Mouse (Mus musculus) kidney, embryonic 14.5 days (tissue): ENCODE measurements around the gene Slc7a11. TPM values are rescaled to one million over a fixed set of nuclear protein-coding genes. Genes with fewer than 3 reads are reported as not detected.

Source experiments
- ATAC-seq: fragments of 200-750 bp; cut with Nextera tagmentation; 2 replicates; pipeline ENCODE4 v1.8.0; 2017; ENCODE audit warnings: moderate number of reproducible peaks, mild to moderate bottlenecking, moderate TSS enrichment, moderate library complexity; ENCODE audit not compliant: low FRiP score, low TSS enrichment
- H3K27ac ChIP-seq: fragments of 300-500 bp; sonication (generic); 2 replicates; pipeline ENCODE4 v1.5.1; 2014; ENCODE audit warnings: low read depth, mild to moderate bottlenecking, low read length, moderate library complexity, mixed read lengths
- H3K27me3 ChIP-seq: fragments of 300-500 bp; sonication (generic); 2 replicates; pipeline ENCODE4 v1.6.1; 2014; ENCODE audit warnings: mild to moderate bottlenecking, low read length; ENCODE audit not compliant: control insufficient read depth, insufficient read depth
- H3K36me3 ChIP-seq: fragments of 300-500 bp; sonication (generic); 2 replicates; pipeline ENCODE4 v1.6.1; 2014; ENCODE audit warnings: low read length, mixed read lengths; ENCODE audit not compliant: control insufficient read depth, insufficient read depth
- H3K4me1 ChIP-seq: fragments of 300-500 bp; sonication (generic); 2 replicates; pipeline ENCODE4 v1.6.1; 2014; ENCODE audit warnings: low read length, mixed read lengths; ENCODE audit not compliant: control insufficient read depth, insufficient read depth
- H3K4me2 ChIP-seq: fragments of 300-500 bp; sonication (generic); replicated peaks from 2 replicates; pipeline ENCODE4 v1.6.1; 2014; ENCODE audit warnings: low read depth, mild to moderate bottlenecking, low read length
- H3K4me3 ChIP-seq: fragments of 300-500 bp; sonication (generic); 2 replicates; pipeline ENCODE4 v1.5.1; 2014; ENCODE audit warnings: mild to moderate bottlenecking, low read length
- H3K9ac ChIP-seq: fragments of 300-500 bp; sonication (generic); 2 replicates; pipeline ENCODE4 v1.6.1; 2014; ENCODE audit warnings: low read depth, mild to moderate bottlenecking, low read length, moderate library complexity
- H3K9me3 ChIP-seq: fragments of 300-500 bp; sonication (generic); 2 replicates; pipeline ENCODE4 v1.6.1; 2016; ENCODE audit warnings: low read length; ENCODE audit not compliant: control insufficient read depth
- WGBS: fragments of 180-500 bp; shearing (Covaris S2); extraction: QIAGEN DNeasy Blood & Tissue Kit; methylation state at CpG from one replicate; pipeline ENCODE4 v1.1.7; 2014; 5-methylcytosine and 5-hydroxymethylcytosine counted together
- polyA plus RNA-seq: library from polyadenylated mRNA; unstranded; fragments of >200 nt; fragmentation: Nextera tagmentation; extraction: Ambion mirVana; gene quantifications from 2 replicates; pipeline ENCODE4 v1.2.1, GENCODE M21; 2014

The Slc7a11 gene
- polyA plus RNA-seq, 1 experiment from 2014 or later, result 0.58 TPM

DNA sequence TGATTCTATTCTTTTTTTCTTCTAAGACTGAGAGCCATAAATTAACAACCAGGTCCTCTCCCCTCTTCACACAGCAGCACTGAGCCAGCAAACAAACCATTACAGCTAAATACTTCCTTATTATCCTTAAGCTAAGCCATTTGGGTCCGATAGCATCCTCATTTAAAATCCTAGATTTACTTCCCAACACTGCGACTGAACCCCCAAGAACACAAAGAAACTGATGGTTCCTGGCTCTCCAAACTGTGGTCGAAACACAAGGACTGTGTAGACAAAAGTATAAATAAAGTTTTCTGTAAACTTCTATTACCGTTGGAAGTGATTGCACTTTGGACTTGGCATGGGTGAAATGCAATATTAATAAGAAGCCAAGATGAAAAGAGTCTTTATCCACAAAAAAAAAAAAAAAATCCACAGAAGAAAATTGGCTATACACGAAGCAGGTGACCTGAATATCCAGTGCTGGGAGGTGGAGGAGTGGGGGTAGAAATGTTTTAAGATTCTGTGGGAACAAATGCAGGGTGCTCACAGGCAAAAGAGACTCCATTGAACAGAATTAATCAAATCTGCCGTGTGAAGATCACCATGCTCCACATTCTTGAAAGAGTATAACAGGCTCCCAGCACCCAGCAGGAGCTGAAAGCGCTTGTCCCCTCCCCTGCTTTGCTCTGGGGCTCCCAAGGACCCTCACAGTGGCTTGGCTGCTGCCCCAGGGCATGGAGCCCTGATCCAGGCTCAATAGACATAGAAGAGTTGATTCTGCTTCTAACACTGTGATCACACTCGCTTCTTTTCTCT, 21.7 kb downstream of the Slc7a11 start:
- 72% methylated on average over 8 of the region's 8 CpGs for WGBS
- Histone ChIP-seq H3K36me3 (no peaks in the 10 kb centered on the region), H3K27ac (no peak overlapping the region), H3K4me2 (no peak overlapping the region), H3K9me3 (no peaks in the 10 kb centered on the region), H3K4me1 (no peaks in the 10 kb centered on the region), H3K9ac (no peak overlapping the region), H3K27me3 (no peaks in the 10 kb centered on the region), H3K4me3 (no peak overlapping the region)
- ATAC-seq, result no peak

DNA sequence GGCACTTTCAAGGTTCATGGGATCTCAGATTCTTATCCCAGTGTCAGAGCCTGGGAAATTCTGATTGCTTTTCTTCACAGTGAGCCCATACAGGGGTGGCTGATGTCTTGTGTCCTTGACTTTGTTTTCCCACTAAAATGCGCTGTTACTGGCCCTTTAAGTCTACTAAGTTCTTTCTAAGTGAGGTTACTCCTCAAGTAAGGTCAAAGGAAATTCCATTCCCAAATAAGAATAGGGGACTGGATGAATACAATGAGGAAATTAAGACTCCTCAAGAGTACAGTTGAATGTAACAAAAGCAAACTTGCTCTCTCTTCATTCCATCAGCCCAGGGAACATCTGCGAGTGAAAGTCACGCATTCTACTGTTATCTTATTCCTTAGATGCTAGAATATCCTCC, 24.3 kb downstream of the Slc7a11 start:
- Histone ChIP-seq H3K4me1 (no peaks in the 10 kb centered on the region), H3K27me3 (no peaks in the 10 kb centered on the region), H3K27ac (no peak overlapping the region), H3K9ac (no peak overlapping the region), H3K4me3 (no peak overlapping the region), H3K36me3 (no peaks in the 10 kb centered on the region), H3K4me2 (no peak overlapping the region), H3K9me3 (no peaks in the 10 kb centered on the region)
- 93% methylated on average over 3 of the region's 3 CpGs for WGBS
- ATAC-seq, result no peak

DNA sequence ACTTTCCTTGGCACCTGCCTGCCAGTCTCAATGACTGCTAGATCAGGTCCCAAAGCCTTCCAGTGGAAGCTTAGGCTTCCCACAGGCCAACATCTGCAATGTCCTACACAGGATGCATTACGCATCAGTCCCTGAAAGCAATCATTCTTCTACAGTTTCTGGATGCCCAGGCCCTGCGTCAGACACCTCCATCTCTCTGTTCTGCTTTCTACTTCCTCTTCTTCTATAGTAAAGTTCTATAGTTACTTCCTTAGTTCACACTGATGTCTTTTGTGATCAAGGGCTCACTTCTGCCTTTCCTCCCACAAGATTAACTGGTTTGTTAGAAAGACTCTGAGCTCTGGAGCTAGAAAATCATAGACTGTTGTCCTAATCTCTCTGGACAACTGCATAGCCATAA, 36.6 kb downstream of the Slc7a11 start:
- Histone ChIP-seq H3K4me1 (no peaks in the 10 kb centered on the region), H3K9me3 (no peaks in the 10 kb centered on the region), H3K4me2 (no peak overlapping the region), H3K27ac (no peak overlapping the region), H3K9ac (no peak overlapping the region), H3K36me3 (no peaks in the 10 kb centered on the region), H3K27me3 (no peaks in the 10 kb centered on the region), H3K4me3 (no peak overlapping the region)
- WGBS, result 87% methylated on average over 2 of the region's 2 CpGs
- no peak for ATAC-seq

DNA sequence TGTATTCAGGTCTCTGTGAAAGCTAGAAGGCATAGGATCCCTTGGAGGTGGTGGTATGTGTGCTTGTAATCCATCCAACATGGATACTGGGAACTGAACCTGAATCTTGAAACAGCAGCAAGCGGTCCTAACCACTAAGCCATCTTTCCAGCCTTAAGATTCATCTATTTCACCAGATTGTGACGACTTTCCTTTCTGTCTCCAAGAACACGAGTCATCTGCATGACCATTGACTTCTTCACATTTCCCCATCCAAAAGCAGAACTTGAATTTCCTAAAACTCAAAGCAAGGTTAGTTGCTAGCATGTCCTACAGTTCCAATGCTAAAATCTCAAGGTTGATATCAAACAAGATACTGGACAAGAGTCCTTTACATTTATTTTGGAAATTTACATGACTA, 37.5 kb downstream of the Slc7a11 start:
- Histone ChIP-seq H3K27ac (no peak overlapping the region), H3K4me3 (no peak overlapping the region), H3K9ac (no peak overlapping the region), H3K4me2 (no peak overlapping the region), H3K9me3 (no peaks in the 10 kb centered on the region), H3K27me3 (no peaks in the 10 kb centered on the region), H3K36me3 (no peaks in the 10 kb centered on the region), H3K4me1 (no peaks in the 10 kb centered on the region)
- no peak for ATAC-seq
- WGBS, result 90% methylated on average over 3 of the region's 3 CpGs

DNA sequence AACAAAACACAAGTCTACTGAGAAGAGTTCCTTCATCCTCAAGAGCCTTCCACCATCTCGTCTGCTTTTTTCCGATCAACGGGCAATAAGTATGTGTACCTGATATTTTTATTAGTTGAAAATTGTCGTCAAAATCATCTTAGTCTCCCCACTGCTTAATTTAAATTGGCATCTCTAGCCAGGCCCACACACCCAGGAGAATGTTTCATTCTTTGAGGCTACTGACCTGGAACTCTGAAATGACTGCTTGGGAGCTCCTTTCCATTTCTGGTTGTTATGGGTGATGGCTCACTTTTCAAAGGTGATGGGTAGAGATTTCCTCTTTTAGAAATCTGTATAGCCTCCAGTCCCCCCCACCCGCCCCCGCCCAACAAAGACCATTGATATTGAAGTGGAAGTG, 54.6 kb downstream of the Slc7a11 start:
- H3K4me3 ChIP-seq, result no peak overlapping the region
- 75% methylated on average over 6 of the region's 6 CpGs for WGBS
- H3K4me2 ChIP-seq, result no peak overlapping the region
- no peaks in the 10 kb centered on the region for H3K36me3 ChIP-seq
- H3K9me3 ChIP-seq, result peaks cover 7% of the 10 kb centered on the region; the same call in 1 of the 2 replicates
- no peaks in the 10 kb centered on the region for H3K27me3 ChIP-seq
- H3K4me1 ChIP-seq, result 0 out of 2 replicates have a peak, but pooled peaks cover 4% of the 10 kb centered on the region
- H3K9ac ChIP-seq, result no peak overlapping the region
- no peak for ATAC-seq
- H3K27ac ChIP-seq, result no peak overlapping the region

DNA sequence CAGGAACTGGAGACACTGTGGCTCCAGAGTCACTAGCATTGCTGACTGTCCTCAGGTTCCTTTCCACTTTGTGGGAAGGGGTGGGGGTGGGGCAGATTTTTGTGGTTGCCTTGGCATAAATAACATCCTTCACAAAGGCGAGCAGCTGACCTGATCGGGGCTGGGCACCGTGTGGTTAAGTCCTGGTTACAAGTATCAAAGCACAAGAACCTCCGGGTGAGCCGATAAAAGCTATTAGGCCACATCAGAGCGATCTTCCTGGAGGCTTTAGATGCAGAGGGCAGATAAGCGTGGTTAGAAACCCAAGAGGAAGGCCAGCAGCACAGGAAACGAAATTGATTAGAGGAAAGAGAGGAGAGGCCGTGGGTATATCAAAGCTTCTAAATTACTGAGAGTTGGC, 55.1 kb downstream of the Slc7a11 start:
- 0 out of 2 replicates have a peak, but pooled peaks cover 4% of the 10 kb centered on the region for H3K4me1 ChIP-seq
- H3K9me3 ChIP-seq, result peaks cover 7% of the 10 kb centered on the region; the same call in 1 of the 2 replicates
- 46% methylated on average over 9 of the region's 9 CpGs for WGBS
- H3K9ac ChIP-seq, result no peak overlapping the region
- no peak for ATAC-seq
- no peak overlapping the region for H3K4me2 ChIP-seq
- H3K36me3 ChIP-seq, result no peaks in the 10 kb centered on the region
- no peak overlapping the region for H3K4me3 ChIP-seq
- no peaks in the 10 kb centered on the region for H3K27me3 ChIP-seq
- no peak overlapping the region for H3K27ac ChIP-seq

DNA sequence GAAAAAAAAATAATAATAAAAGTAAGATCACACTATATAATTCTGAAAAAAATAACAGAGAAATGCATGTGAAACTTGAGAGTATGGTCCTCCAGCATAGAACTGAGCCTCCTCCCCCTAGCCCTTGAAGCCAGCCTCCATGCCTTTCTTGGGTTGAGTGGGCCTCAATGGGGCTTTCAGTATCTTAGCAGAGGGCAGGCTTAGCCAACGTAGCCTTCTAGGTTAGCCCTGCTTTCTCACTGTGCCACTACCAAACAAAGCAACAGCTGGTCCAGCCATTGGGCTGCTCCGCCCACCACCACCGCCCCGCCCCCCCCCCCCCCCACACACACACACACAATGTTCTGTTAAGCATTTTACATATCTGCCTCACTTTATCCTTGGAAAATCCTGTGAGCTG, 56.1 kb downstream of the Slc7a11 start:
- no peaks in the 10 kb centered on the region for H3K27me3 ChIP-seq
- no peak overlapping the region for H3K4me3 ChIP-seq
- H3K9me3 ChIP-seq, result peaks cover 7% of the 10 kb centered on the region; the same call in 1 of the 2 replicates
- WGBS, result 55% methylated on average over 4 of the region's 4 CpGs
- ATAC-seq, result peak; percentile 44
- H3K9ac ChIP-seq, result no peak overlapping the region
- H3K27ac ChIP-seq, result no peak overlapping the region
- 0 out of 2 replicates have a peak, but pooled peaks cover 4% of the 10 kb centered on the region for H3K4me1 ChIP-seq
- H3K36me3 ChIP-seq, result no peaks in the 10 kb centered on the region
- H3K4me2 ChIP-seq, result no peak overlapping the region

DNA sequence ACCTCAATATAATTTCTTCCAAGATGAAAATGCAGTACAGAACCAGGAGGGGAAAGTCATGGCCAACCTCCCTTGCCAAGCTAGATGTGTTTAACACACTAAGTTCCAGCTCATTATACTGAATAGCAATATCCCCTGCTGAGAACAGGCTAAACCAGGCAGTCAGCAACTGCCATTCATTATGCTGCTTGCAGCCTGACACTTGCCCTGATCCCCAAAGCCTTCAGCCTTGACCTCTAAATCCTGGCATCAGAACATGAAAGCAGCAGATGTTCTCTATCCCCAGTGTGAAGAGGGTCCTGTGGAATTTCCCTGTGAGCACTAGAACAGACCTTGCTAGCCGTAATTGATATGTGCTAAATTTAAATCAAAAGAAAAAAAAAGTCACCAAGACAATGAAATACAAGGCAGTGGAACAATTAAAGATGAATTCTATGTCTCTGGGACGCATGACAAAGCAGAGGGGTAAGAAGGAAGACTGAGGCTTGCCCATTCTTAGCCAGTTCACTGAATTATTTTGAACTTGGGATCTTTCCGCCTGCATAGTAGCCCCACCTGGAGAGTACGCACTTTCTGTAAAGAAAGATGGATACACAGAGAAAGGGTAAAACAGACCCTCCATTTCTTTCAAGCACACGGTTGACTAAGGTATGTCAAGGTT, 56.7 kb downstream of the Slc7a11 start:
- Histone ChIP-seq H3K4me3 (no peak overlapping the region), H3K36me3 (no peaks in the 10 kb centered on the region), H3K27me3 (no peaks in the 10 kb centered on the region), H3K27ac (no peak overlapping the region), H3K9me3 (peaks cover 7% of the 10 kb centered on the region; the same call in 1 of the 2 replicates), H3K4me1 (0 out of 2 replicates have a peak, but pooled peaks cover 4% of the 10 kb centered on the region), H3K9ac (no peak overlapping the region), H3K4me2 (no peak overlapping the region)
- 79% methylated on average over 5 of the region's 5 CpGs for WGBS
- no peak for ATAC-seq

DNA sequence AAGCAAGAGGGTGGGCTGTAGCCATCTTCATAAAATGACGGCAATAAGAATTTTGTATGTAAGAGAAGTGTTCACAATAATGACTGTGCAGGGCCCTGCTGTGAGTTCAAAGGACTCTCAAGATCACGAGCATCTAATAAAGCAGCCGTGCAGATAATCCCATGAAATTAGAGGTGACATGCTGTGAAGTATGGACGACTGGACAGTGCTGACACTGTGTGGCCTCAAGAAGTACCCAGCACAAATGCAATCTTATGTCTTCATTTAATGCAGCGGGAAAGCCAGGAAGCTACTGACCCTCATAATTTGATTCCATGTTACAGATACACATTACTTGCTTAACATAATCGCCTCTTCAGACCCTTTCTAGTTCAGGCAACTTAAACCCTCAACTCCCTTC, 57.3 kb downstream of the Slc7a11 start:
- no peak for ATAC-seq
- no peak overlapping the region for H3K4me3 ChIP-seq
- WGBS, result 76% methylated on average over 6 of the region's 6 CpGs
- 0 out of 2 replicates have a peak, but pooled peaks cover 4% of the 10 kb centered on the region for H3K4me1 ChIP-seq
- H3K9me3 ChIP-seq, result peaks cover 7% of the 10 kb centered on the region; the same call in 1 of the 2 replicates
- H3K9ac ChIP-seq, result no peak overlapping the region
- no peaks in the 10 kb centered on the region for H3K27me3 ChIP-seq
- no peak overlapping the region for H3K4me2 ChIP-seq
- no peak overlapping the region for H3K27ac ChIP-seq
- no peaks in the 10 kb centered on the region for H3K36me3 ChIP-seq
